Mouse (Mus musculus) forebrain, embryonic 15.5 days (tissue): ENCODE measurements around the gene Ptpn13. TPM values are rescaled to one million over a fixed set of nuclear protein-coding genes. Genes with fewer than 3 reads are reported as not detected.
A peak's percentile ranks its signal among the peaks of the same experiment; 100 is the strongest.

ENCODE experiments used
- ATAC-seq: fragments of 200-750 bp; cut with Nextera tagmentation; replicated peaks from 2 replicates; pipeline ENCODE4 v1.8.0; 2017; ENCODE audit warnings: mild to moderate bottlenecking, moderate TSS enrichment, moderate library complexity
- H3K27ac ChIP-seq: fragments of 300-500 bp; sonication (generic); replicated peaks from 2 replicates; pipeline ENCODE4 v1.5.1; 2015; ENCODE audit warnings: mild to moderate bottlenecking, inconsistent platforms
- H3K27me3 ChIP-seq: fragments of 300-500 bp; sonication (generic); 2 replicates; pipeline ENCODE4 v1.6.1; 2015; ENCODE audit warnings: inconsistent platforms
- H3K36me3 ChIP-seq: fragments of 300-500 bp; sonication (generic); 2 replicates; pipeline ENCODE4 v1.6.1; 2015; ENCODE audit warnings: mild to moderate bottlenecking, inconsistent platforms
- H3K4me1 ChIP-seq: fragments of 300-500 bp; sonication (generic); 2 replicates; pipeline ENCODE4 v1.6.1; 2015; ENCODE audit warnings: inconsistent platforms
- H3K4me2 ChIP-seq: fragments of 300-500 bp; sonication (generic); replicated peaks from 2 replicates; pipeline ENCODE4 v1.6.1; 2015; ENCODE audit warnings: mild to moderate bottlenecking, inconsistent platforms
- H3K4me3 ChIP-seq: fragments of 300-500 bp; sonication (generic); 2 replicates; pipeline ENCODE4 v1.5.1; 2015; ENCODE audit warnings: mild to moderate bottlenecking, inconsistent platforms
- H3K9ac ChIP-seq: fragments of 300-500 bp; sonication (generic); replicated peaks from 2 replicates; pipeline ENCODE4 v1.6.1; 2015; ENCODE audit warnings: mild to moderate bottlenecking, inconsistent platforms
- H3K9me3 ChIP-seq: fragments of 300-500 bp; sonication (generic); 2 replicates; pipeline ENCODE4 v1.6.1; 2016; ENCODE audit warnings: inconsistent platforms
- WGBS: fragments of 180-500 bp; shearing (Covaris S2); methylation state at CpG from one replicate; pipeline ENCODE4 v1.1.7; 2015; ENCODE audit warnings: mixed read lengths; 5-methylcytosine and 5-hydroxymethylcytosine counted together
- polyA plus RNA-seq: library from polyadenylated mRNA; unstranded; fragments of >200 nt; fragmentation: Nextera tagmentation; extraction: Ambion mirVana; gene quantifications from 2 replicates; pipeline ENCODE4 v1.2.1, GENCODE M21; 2015

The Ptpn13 gene
- polyA plus RNA-seq, 1 experiment from 2014 or later, result 4.4 TPM

GRCm38 (mm10) chr5:103425363-103426031 is 505 bp downstream of the Ptpn13 start:
- Histone ChIP-seq H3K27me3 (0 out of 2 replicates have a peak, but pooled peaks cover 4% of the 10 kb centered on the region), H3K4me2 (peak overlapping the region; percentile 90), H3K36me3 (no peaks in the 10 kb centered on the region), H3K9ac (peak overlapping the region; percentile 53), H3K4me1 (peaks cover 27% of the 10 kb centered on the region), H3K4me3 (peak overlapping the region; percentile 54), H3K27ac (peak overlapping the region; percentile 63), H3K9me3 (no peaks in the 10 kb centered on the region)
- peak; percentile 76 for ATAC-seq
- under 1% methylated on average over 62 of the region's 67 CpGs for WGBS

GRCm38 (mm10) chr5:103426250-103426649 is 1.3 kb downstream of the Ptpn13 start:
- H3K9ac ChIP-seq, result no peak overlapping the region

GRCm38 (mm10) chr5:103430986-103431385 is 6.0 kb downstream of the Ptpn13 start:
- no peak for ATAC-seq
- no peak overlapping the region for H3K4me2 ChIP-seq
- H3K27me3 ChIP-seq, result no peaks in the 10 kb centered on the region
- H3K27ac ChIP-seq, result no peak overlapping the region
- H3K36me3 ChIP-seq, result no peaks in the 10 kb centered on the region
- WGBS, result 81% methylated on average over 3 of the region's 3 CpGs
- no peak overlapping the region for H3K4me3 ChIP-seq
- no peak overlapping the region for H3K9ac ChIP-seq
- H3K9me3 ChIP-seq, result no peaks in the 10 kb centered on the region
- peaks cover 12% of the 10 kb centered on the region for H3K4me1 ChIP-seq

More at GRCm38 (mm10) chr5:103426250-103426649, 1.3 kb downstream of the Ptpn13 start:
- Histone ChIP-seq H3K27ac (no peak overlapping the region), H3K4me3 (peak overlapping the region; percentile 54), H3K36me3 (no peaks in the 10 kb centered on the region), H3K4me2 (peak overlapping the region; percentile 90), H3K9me3 (no peaks in the 10 kb centered on the region), H3K27me3 (0 out of 2 replicates have a peak, but pooled peaks cover 4% of the 10 kb centered on the region), H3K4me1 (peaks cover 22% of the 10 kb centered on the region)
- WGBS, result 19% methylated on average over 9 of the region's 9 CpGs
- ATAC-seq, result no peak

DNA sequence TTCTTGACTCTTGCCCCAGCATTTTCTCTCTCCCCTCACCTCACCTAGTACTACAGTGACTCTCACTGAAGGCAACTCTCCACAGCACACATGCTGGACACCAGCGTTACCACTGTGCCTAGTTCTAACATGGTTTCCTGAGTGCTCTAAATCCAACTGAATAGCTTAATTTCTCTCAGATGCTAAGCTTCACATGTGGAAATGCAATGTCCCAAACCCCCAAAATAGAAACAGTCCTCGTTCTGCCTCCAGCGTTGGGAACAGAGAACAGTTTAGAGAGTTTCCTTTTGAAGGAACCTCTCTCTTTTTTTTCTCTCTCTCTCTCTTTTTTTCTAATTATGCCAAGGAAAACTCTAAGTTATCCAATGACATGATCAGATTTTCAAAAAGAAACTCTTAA is 6.5 kb downstream of the Ptpn13 start:
- no peaks in the 10 kb centered on the region for H3K36me3 ChIP-seq
- H3K4me3 ChIP-seq, result no peak overlapping the region
- no peak overlapping the region for H3K27ac ChIP-seq
- H3K9ac ChIP-seq, result no peak overlapping the region
- 68% methylated on average over 3 of the region's 3 CpGs for WGBS
- no peaks in the 10 kb centered on the region for H3K27me3 ChIP-seq
- peaks cover 12% of the 10 kb centered on the region for H3K4me1 ChIP-seq
- H3K9me3 ChIP-seq, result no peaks in the 10 kb centered on the region
- no peak for ATAC-seq
- no peak overlapping the region for H3K4me2 ChIP-seq

- Histone ChIP-seq H3K9me3 (no peaks in the 10 kb centered on the region), H3K4me3 (0 out of 2 replicates have a peak overlapping the region, but pooled peaks have one; percentile 10), H3K4me1 (peaks cover 11% of the 10 kb centered on the region), H3K36me3 (no peaks in the 10 kb centered on the region), H3K4me2 (peak overlapping the region; percentile 33), H3K9ac (0 out of 2 replicates have a peak overlapping the region, but pooled peaks have one; percentile 8), H3K27ac (no peak overlapping the region), H3K27me3 (no peaks in the 10 kb centered on the region)
- 13% methylated on average over 19 of the region's 19 CpGs for WGBS
- no peak for ATAC-seq
Observed at GRCm38 (mm10) chr5:103436039-103436944, 11.3 kb downstream of the Ptpn13 start.

DNA sequence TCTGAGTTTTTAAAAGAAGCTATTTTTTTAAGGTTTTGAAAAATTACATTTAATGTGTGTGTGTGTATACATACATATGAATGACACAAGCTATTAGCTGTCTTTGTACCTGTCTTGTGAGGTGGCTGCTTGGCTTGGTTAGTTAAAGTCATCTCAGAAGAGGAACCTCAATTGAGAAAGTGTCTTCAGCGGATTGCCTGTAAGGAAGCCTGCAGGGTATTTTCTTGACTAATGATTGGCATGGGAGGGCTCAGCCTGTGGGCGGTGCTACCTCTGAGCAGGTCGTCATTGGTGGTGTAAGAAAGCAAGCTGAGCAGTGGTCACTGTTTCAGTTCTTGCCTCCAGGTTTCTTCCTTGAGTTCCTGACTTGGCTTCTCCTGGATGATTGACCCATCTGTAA is 12.7 kb downstream of the Ptpn13 start:
- 52% methylated on average over 3 of the region's 3 CpGs for WGBS
- H3K9me3 ChIP-seq, result no peaks in the 10 kb centered on the region
- no peak for ATAC-seq

GRCm38 (mm10) chr5:103439171-103439570 is 14.2 kb downstream of the Ptpn13 start:
- no peak for ATAC-seq
- Histone ChIP-seq H3K4me3 (no peak overlapping the region), H3K4me1 (peaks cover 19% of the 10 kb centered on the region), H3K9ac (no peak overlapping the region), H3K27ac (no peak overlapping the region), H3K9me3 (no peaks in the 10 kb centered on the region), H3K36me3 (no peaks in the 10 kb centered on the region), H3K27me3 (no peaks in the 10 kb centered on the region), H3K4me2 (no peak overlapping the region)
- WGBS, result 82% methylated on average over 11 of the region's 11 CpGs

More for the DNA sequence above, 12.7 kb downstream of the Ptpn13 start:
- no peak overlapping the region for H3K4me3 ChIP-seq
- no peak overlapping the region for H3K27ac ChIP-seq
- peaks cover 19% of the 10 kb centered on the region for H3K4me1 ChIP-seq
- no peaks in the 10 kb centered on the region for H3K36me3 ChIP-seq
- no peak overlapping the region for H3K9ac ChIP-seq
- H3K27me3 ChIP-seq, result no peaks in the 10 kb centered on the region
- H3K4me2 ChIP-seq, result no peak overlapping the region

- no peak for ATAC-seq
- H3K27ac ChIP-seq, result no peak overlapping the region
- peaks cover 19% of the 10 kb centered on the region for H3K4me1 ChIP-seq
- H3K4me3 ChIP-seq, result no peak overlapping the region
- no peak overlapping the region for H3K4me2 ChIP-seq
- no peaks in the 10 kb centered on the region for H3K36me3 ChIP-seq
- H3K9me3 ChIP-seq, result no peaks in the 10 kb centered on the region
- no peak overlapping the region for H3K9ac ChIP-seq
- H3K27me3 ChIP-seq, result no peaks in the 10 kb centered on the region
- WGBS, result 93% methylated on average over 11 of the region's 11 CpGs
Observed at GRCm38 (mm10) chr5:103440418-103441276, 15.7 kb downstream of the Ptpn13 start.

- Histone ChIP-seq H3K4me2 (no peak overlapping the region), H3K4me3 (no peak overlapping the region), H3K27me3 (no peaks in the 10 kb centered on the region), H3K9me3 (no peaks in the 10 kb centered on the region), H3K4me1 (peaks cover 10% of the 10 kb centered on the region; the same call in 1 of the 2 replicates), H3K27ac (no peak overlapping the region), H3K9ac (no peak overlapping the region), H3K36me3 (no peaks in the 10 kb centered on the region)
- 10% methylated on average over 4 of the region's 4 CpGs for WGBS
- ATAC-seq, result no peak
Observed at GRCm38 (mm10) chr5:103441706-103442105, 16.7 kb downstream of the Ptpn13 start.

DNA sequence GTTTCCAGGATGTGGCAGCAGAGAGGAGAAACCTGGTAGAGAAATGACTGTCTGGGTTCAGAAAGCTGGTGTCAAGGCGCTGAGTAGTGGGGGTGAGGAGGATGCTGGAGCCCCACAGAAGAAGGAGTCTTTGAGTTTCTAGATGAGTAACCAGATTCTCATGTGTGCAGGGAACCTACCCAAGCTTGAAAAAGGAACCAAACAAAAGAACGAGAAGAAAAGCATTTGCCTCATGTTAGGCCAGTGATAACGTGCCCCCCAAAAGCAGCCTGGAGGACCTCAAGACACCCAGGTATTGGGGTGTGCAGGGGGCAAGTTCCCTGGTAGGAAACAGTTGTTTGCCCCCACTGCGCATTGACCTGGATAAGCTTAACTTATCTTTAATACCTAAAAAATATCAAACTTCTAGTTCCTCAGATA is 17.3 kb downstream of the Ptpn13 start:
- no peak overlapping the region for H3K27ac ChIP-seq
- 42% methylated on average over 4 of the region's 4 CpGs for WGBS
- no peak overlapping the region for H3K4me2 ChIP-seq
- no peaks in the 10 kb centered on the region for H3K27me3 ChIP-seq
- peaks cover 9% of the 10 kb centered on the region; the same call in 1 of the 2 replicates for H3K4me1 ChIP-seq
- no peaks in the 10 kb centered on the region for H3K36me3 ChIP-seq
- no peak for ATAC-seq
- H3K9ac ChIP-seq, result no peak overlapping the region
- H3K4me3 ChIP-seq, result no peak overlapping the region
- H3K9me3 ChIP-seq, result no peaks in the 10 kb centered on the region

DNA sequence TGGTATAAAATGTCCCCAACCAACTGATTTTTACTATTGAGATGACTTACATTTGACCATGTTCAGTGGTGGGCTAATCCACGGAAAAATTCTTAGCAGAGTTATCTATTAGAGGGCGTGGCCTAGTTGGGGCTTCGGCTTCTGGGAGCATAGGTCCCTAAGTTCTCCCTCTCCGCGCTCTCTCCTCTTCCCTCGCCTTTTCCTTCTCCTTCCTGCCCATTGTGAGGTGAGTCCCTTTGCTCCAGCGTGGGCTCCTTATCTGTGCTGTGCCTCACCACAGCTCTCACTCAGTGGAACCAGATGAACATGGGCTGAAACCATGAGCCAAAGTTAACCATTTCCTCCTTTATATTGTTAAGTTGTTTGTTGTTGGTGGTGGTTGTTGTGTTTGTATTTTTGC is 17.9 kb downstream of the Ptpn13 start:
- Histone ChIP-seq H3K27me3 (no peaks in the 10 kb centered on the region), H3K27ac (no peak overlapping the region), H3K4me2 (no peak overlapping the region), H3K4me1 (peaks cover 10% of the 10 kb centered on the region), H3K36me3 (no peaks in the 10 kb centered on the region), H3K4me3 (no peak overlapping the region), H3K9ac (no peak overlapping the region), H3K9me3 (no peaks in the 10 kb centered on the region)
- no peak for ATAC-seq
- WGBS, result 76% methylated on average over 7 of the region's 7 CpGs
